Mouse (Mus musculus): ENCODE measurements at regions not wholly inside any gene's neighbourhood (a gene's known extent, or its start where the extent isn't known, plus 50 kb on each side); places are given as distances from the start of the nearest gene placed in this dataset.
A peak's percentile ranks its signal among the peaks of the same experiment; 100 is the strongest.

- no peaks in the 10 kb centered on the region for H3K36me3 ChIP-seq (replicated peaks; ENCODE audit: insufficient read depth, low read length)
- H3K9me3 ChIP-seq (ENCODE audit: low read length), result no peaks in the 10 kb centered on the region
- H3K4me1 ChIP-seq (ENCODE audit: insufficient read depth), result no peaks in the 10 kb centered on the region
- TF ChIP-seq EP300 (IDR thresholded peaks at IDR 0.05; ENCODE audit: low read depth) (no peak), CTCF (IDR thresholded peaks at IDR 0.05; ENCODE audit: low read depth) (no peak)
- no peak overlapping the region for H3K9ac ChIP-seq (replicated peaks)
- ATAC-seq, result peak; percentile 41
- H3K27ac ChIP-seq (ENCODE audit: low read depth), result no peak overlapping the region
- H3K27me3 ChIP-seq (ENCODE audit: insufficient read depth, low read length), result no peaks in the 10 kb centered on the region
- no peak overlapping the region for H3K4me3 ChIP-seq (ENCODE audit: low read depth, low read length)
- no peak overlapping the region for H3K4me2 ChIP-seq (ENCODE audit: low read depth, low read length)
- WGBS (ENCODE audit: insufficient replicate concordance), result 40% methylated on average over 21 of the region's 21 CpGs
- DNase-seq, result no peak
These were observed 159.7 kb upstream of the Hmga2 start for GRCm38 (mm10) chr10:120635818-120636543.

- ATAC-seq (no peak), DNase-seq (no peak)
- WGBS (ENCODE audit: insufficient replicate concordance), result 73% methylated on average over 5 of the region's 5 CpGs
- Histone ChIP-seq H3K27me3 (ENCODE audit: insufficient read depth, low read length) (no peaks in the 10 kb centered on the region), H3K9me3 (ENCODE audit: low read length) (no peaks in the 10 kb centered on the region), H3K4me2 (ENCODE audit: low read depth, low read length) (no peak overlapping the region), H3K4me1 (ENCODE audit: insufficient read depth) (no peaks in the 10 kb centered on the region), H3K36me3 (replicated peaks; ENCODE audit: insufficient read depth, low read length) (no peaks in the 10 kb centered on the region), H3K27ac (ENCODE audit: low read depth) (no peak overlapping the region), H3K4me3 (ENCODE audit: low read depth, low read length) (no peak overlapping the region), H3K9ac (replicated peaks) (no peak overlapping the region)
- TF ChIP-seq EP300 (IDR thresholded peaks at IDR 0.05; ENCODE audit: low read depth) (no peak), CTCF (IDR thresholded peaks at IDR 0.05; ENCODE audit: low read depth) (no peak)
These were observed 158.9 kb upstream of the Hmga2 start for GRCm38 (mm10) chr10:120635194-120635593.

GRCm38 (mm10) chr10:120632071-120632470 lies 155.8 kb upstream of the Hmga2 start:
- H3K9me3 ChIP-seq (ENCODE audit: low read length), result no peaks in the 10 kb centered on the region
- H3K4me1 ChIP-seq (ENCODE audit: insufficient read depth), result no peaks in the 10 kb centered on the region
- no peak for TF ChIP-seq CTCF (IDR thresholded peaks at IDR 0.05; ENCODE audit: low read depth)
- no peak for TF ChIP-seq EP300 (IDR thresholded peaks at IDR 0.05; ENCODE audit: low read depth)
- 57% methylated on average over 2 of the region's 2 CpGs for WGBS (ENCODE audit: insufficient replicate concordance)
- H3K4me2 ChIP-seq (ENCODE audit: low read depth, low read length), result no peak overlapping the region
- no peak overlapping the region for H3K9ac ChIP-seq (replicated peaks)
- H3K27me3 ChIP-seq (ENCODE audit: insufficient read depth, low read length), result no peaks in the 10 kb centered on the region
- H3K27ac ChIP-seq (ENCODE audit: low read depth), result no peak overlapping the region
- ATAC-seq (no peak), DNase-seq (no peak)
- no peaks in the 10 kb centered on the region for H3K36me3 ChIP-seq (replicated peaks; ENCODE audit: insufficient read depth, low read length)
- no peak overlapping the region for H3K4me3 ChIP-seq (ENCODE audit: low read depth, low read length)

- Histone ChIP-seq H3K9me3 (ENCODE audit: low read length) (no peaks in the 10 kb centered on the region), H3K4me2 (ENCODE audit: low read depth, low read length) (no peak overlapping the region)
- no peak for TF ChIP-seq CTCF (IDR thresholded peaks at IDR 0.05; ENCODE audit: low read depth)
- no peak for TF ChIP-seq EP300 (IDR thresholded peaks at IDR 0.05; ENCODE audit: low read depth)
These were observed 151.8 kb upstream of the Hmga2 start for GRCm38 (mm10) chr10:120628066-120628465.

GRCm38 (mm10) chr10:120625474-120625873 lies 149.2 kb upstream of the Hmga2 start:
- Histone ChIP-seq H3K4me1 (ENCODE audit: insufficient read depth) (no peaks in the 10 kb centered on the region), H3K9me3 (ENCODE audit: low read length) (no peaks in the 10 kb centered on the region), H3K4me2 (ENCODE audit: low read depth, low read length) (no peak overlapping the region), H3K4me3 (ENCODE audit: low read depth, low read length) (no peak overlapping the region), H3K36me3 (replicated peaks; ENCODE audit: insufficient read depth, low read length) (no peaks in the 10 kb centered on the region), H3K9ac (replicated peaks) (no peak overlapping the region), H3K27ac (ENCODE audit: low read depth) (no peak overlapping the region), H3K27me3 (ENCODE audit: insufficient read depth, low read length) (no peaks in the 10 kb centered on the region)
- no peak for DNase-seq
- TF ChIP-seq CTCF (IDR thresholded peaks at IDR 0.05; ENCODE audit: low read depth), result no peak
- TF ChIP-seq EP300 (IDR thresholded peaks at IDR 0.05; ENCODE audit: low read depth), result no peak
- 32% methylated on average over 5 of the region's 5 CpGs for WGBS (ENCODE audit: insufficient replicate concordance)
- no peak for ATAC-seq

More at GRCm38 (mm10) chr10:120628066-120628465, 151.8 kb upstream of the Hmga2 start:
- no peak overlapping the region for H3K4me3 ChIP-seq (ENCODE audit: low read depth, low read length)
- H3K27me3 ChIP-seq (ENCODE audit: insufficient read depth, low read length), result no peaks in the 10 kb centered on the region
- H3K36me3 ChIP-seq (replicated peaks; ENCODE audit: insufficient read depth, low read length), result no peaks in the 10 kb centered on the region
- no peaks in the 10 kb centered on the region for H3K4me1 ChIP-seq (ENCODE audit: insufficient read depth)
- WGBS (ENCODE audit: insufficient replicate concordance), result 60% methylated on average over 5 of the region's 5 CpGs
- ATAC-seq, result no peak
- no peak overlapping the region for H3K27ac ChIP-seq (ENCODE audit: low read depth)
- H3K9ac ChIP-seq (replicated peaks), result no peak overlapping the region
- DNase-seq, result no peak

- DNase-seq (no peak), ATAC-seq (no peak)
- H3K27me3 ChIP-seq (ENCODE audit: insufficient read depth, low read length), result no peaks in the 10 kb centered on the region
- WGBS (ENCODE audit: insufficient replicate concordance), result 69% methylated on average over 10 of the region's 10 CpGs
- no peak overlapping the region for H3K4me3 ChIP-seq (ENCODE audit: low read depth, low read length)
- no peak overlapping the region for H3K9ac ChIP-seq (replicated peaks)
- TF ChIP-seq EP300 (IDR thresholded peaks at IDR 0.05; ENCODE audit: low read depth), result no peak
- TF ChIP-seq CTCF (IDR thresholded peaks at IDR 0.05; ENCODE audit: low read depth), result no peak
- H3K27ac ChIP-seq (ENCODE audit: low read depth), result no peak overlapping the region
- H3K4me1 ChIP-seq (ENCODE audit: insufficient read depth), result no peaks in the 10 kb centered on the region
- H3K9me3 ChIP-seq (ENCODE audit: low read length), result no peaks in the 10 kb centered on the region
- no peak overlapping the region for H3K4me2 ChIP-seq (ENCODE audit: low read depth, low read length)
- no peaks in the 10 kb centered on the region for H3K36me3 ChIP-seq (replicated peaks; ENCODE audit: insufficient read depth, low read length)
These were observed 148.1 kb upstream of the Hmga2 start for GRCm38 (mm10) chr10:120624203-120624942.
